Mouse (Mus musculus) liver, embryonic 14.5 days (tissue): ENCODE results near the gene Tgfbr3.

Experiments used
- CTCF ChIP-seq: IDR thresholded peaks from 2 replicates; pipeline ENCODE4 v1.5.1; 2016; ENCODE audit warnings: antibody characterized with exemption, low read depth, control low read depth
- EP300 ChIP-seq: IDR thresholded peaks from 2 replicates; pipeline ENCODE4 v1.6.1; 2016; ENCODE audit warnings: antibody characterized with exemption, low read depth

DNA sequence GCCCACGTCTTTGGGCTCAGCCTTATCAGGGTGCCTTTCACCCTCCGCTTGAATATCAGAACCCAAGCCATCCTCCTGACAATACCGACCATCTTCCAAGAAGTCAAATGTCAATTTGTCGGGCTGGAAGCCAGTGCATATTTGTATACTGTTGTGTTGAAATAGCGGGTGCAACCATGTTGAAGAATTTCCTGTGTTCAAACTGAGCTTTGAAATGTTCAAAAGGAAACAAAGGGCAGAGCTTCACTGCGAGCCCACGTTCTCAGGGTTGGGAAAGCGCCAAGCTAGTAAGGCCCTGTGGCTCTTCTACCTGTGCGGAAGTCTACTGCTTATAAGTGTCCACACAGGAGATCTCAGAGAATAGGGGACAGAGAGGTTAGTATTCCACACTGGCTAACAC is 66.4 kb downstream of the Tgfbr3 start:
- TF ChIP-seq EP300 = no peak
- no peak for TF ChIP-seq CTCF
